Mouse (Mus musculus): ENCODE results near the gene Tmem120a.

The Tmem120a gene

DNA sequence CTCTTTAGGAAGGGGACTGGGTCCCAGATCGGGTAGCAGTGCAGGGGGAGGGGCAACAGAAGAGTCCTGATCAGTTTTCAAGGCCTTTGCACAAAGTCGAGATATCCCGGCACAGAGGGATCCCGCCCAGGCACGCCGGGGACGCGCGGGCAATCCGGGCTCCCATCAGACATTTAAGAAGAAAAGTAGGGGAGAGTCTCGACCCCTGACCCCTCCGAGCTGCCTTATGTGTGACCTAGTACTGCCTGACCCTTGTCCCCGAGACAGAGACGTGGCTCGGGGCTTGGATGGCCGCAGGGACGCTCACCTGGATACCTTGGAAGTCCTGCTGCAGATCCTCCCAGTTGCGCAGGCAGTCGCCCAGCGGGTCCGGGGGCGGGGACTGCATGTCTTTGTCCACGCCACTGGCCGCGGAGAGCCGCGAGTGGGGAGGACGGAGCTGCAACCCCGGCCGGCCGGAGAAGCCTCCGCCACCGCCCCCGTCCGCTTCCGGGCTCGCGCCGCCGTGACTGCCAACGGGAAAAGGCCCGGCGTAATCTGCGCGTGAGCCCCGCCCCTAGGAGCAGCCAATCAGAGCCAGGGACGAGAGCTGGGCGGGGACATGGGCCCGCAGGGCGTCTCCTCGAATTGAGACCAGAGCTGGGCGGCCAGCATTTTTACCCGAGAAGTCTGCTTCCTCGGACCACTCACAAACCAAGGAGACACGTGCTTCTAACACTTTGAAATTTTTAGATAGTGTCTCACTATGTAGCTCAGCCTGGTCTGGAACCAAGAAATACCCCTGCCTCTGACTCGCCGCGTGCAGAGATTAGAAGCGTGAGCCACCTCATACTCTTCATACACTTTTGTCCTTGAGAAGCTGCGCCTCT lies at the start of gene Tmem120a:
Tmem120a (minus strand) TSS at position 708 of the 869 bp plus-strand sequence.
- peak; percentile 67; the same call in 1 of the 2 replicates for TF ChIP-seq GATA4 (IDR thresholded peaks at IDR 0.05; ENCODE audit: insufficient replicate concordance, low read length)

GRCm38 (mm10) chr5:135782901-135783300 lies 38.7 kb upstream of the Tmem120a start:
- TF ChIP-seq GATA4 (IDR thresholded peaks at IDR 0.05; ENCODE audit: insufficient replicate concordance, low read length), result peak; percentile 88

DNA sequence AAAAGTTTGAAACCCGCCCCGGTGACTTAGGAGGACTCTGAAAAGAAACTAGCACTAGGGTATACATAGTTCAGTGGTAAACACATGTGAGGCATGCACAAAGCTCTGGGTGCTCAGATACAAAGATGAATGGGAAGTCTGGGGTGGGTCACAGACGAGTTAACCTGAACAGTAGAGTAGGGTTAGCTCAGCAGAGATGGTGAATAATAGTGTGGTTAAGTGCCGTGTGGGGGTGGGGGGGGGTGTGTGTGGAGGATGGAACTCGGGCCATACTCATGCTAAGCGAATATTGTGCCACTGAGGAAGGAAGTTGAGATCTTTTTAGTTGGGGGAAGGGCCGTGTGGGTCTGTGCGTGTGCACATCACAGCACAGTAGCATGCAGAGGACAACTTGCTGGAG lies 36.1 kb upstream of the Tmem120a start:
- TF ChIP-seq GATA4 (IDR thresholded peaks at IDR 0.05; ENCODE audit: insufficient replicate concordance, low read length), result no peak

- peak; percentile 33; the same call in 1 of the 2 replicates for TF ChIP-seq GATA4 (IDR thresholded peaks at IDR 0.05; ENCODE audit: insufficient replicate concordance, low read length)
Observed at GRCm38 (mm10) chr5:135778471-135779445, 34.5 kb upstream of the Tmem120a start, which contains the start of gene Mdh2. Mdh2 (plus strand) TSS chr5:135778480.

DNA sequence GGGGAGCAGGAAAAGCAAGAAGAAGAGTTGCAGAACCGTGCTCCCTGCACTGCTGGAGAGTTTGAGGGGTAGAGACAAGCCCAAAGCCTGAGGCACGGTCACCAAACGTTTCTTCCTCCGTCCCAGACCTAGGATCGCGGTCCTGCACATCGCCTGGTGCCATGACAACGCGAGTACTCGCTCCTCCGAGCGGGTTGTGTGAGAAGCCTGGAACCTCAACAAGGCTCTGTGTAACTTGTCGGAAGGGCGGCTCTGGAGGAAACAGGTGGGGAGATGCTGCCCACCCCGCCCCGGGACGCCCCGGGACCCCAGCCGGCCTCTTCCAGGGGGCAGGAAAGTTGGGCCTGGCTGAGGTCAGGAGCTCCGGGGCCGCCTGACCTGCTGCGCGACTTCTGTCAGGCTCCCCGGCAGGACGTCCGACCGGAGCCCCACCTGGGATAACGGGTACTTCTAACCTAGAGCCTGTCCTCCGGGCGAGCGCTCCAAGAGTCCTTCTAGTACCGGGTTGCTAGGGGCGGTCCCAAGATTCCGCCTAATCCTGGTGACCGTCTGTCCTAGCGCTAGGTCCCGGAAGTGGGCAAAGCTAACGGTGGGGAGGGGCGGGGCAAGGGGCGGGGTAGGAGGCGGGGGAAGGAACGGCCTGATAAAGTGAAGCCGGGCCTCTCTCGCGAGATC lies 33.7 kb upstream of the Tmem120a start, which contains the start of gene Styxl1:
Styxl1 (minus strand) TSS at position 590 of the 675 bp plus-strand sequence.
- TF ChIP-seq GATA4 (IDR thresholded peaks at IDR 0.05; ENCODE audit: insufficient replicate concordance, low read length), result no peak

DNA sequence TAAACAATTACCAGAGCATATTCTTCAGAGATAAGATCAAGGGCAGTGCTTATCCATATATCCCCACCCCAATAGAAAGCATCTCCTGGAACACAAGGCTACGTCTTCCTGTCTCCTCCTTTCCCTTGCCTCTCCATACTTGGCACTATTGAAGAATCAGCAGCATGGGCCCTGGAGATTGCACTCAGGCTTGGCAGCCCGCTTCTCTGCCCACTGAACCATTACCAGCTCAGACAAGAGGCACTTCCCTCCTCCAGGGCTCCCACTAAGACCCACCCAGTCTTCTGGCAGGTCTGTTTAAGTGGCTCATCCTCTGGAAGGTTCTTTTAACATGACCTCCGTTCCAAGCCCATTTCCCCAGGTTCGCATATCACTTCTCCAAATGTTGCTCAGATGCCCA lies 32.3 kb upstream of the Tmem120a start:
- TF ChIP-seq GATA4 (IDR thresholded peaks at IDR 0.05; ENCODE audit: insufficient replicate concordance, low read length), result no peak

DNA sequence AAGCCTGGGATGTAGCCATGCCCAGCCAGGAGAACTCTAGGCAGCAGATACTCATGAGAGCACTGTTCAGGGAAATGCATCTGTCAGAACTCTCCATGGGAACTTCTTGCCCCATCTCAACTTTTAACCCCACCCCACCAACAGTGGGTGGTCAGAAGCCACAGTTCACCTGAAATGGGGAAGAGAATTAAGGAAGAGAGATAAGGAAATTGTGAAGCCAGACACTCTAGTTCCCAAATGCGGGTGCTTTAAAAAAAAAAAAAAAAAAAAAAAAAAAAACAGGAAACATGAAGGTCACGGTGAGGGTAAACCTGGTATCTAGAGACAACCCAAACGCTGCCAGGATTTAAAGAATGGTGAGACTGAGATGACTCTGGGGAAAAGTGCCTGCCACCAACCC lies 28.3 kb upstream of the Tmem120a start:
- TF ChIP-seq GATA4 (IDR thresholded peaks at IDR 0.05; ENCODE audit: insufficient replicate concordance, low read length), result no peak

DNA sequence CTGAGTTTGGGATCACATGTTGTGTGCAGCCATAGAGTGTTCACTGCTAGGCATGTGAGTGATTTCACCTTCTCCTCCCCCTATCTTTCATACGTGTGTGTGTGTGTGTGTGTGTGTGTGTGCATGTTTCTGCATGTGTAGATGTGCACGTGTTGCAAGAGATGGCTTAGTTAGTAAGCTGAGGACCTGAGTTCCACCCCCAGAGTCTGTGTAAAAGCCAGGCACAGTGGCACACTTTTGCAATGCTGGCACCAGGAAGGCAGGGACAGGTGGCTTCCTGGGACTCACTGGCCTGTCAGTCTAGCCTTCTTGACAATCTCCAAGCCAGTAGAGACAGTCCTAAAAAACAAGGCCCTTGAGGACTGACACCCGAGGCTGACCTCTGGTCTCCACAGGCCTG lies 20.7 kb upstream of the Tmem120a start:
- no peak for TF ChIP-seq GATA4 (IDR thresholded peaks at IDR 0.05; ENCODE audit: insufficient replicate concordance, low read length)

GRCm38 (mm10) chr5:135763526-135763925 lies 19.3 kb upstream of the Tmem120a start:
- TF ChIP-seq GATA4 (IDR thresholded peaks at IDR 0.05; ENCODE audit: insufficient replicate concordance, low read length), result no peak

GRCm38 (mm10) chr5:135761881-135762280 lies 17.6 kb upstream of the Tmem120a start:
- no peak for TF ChIP-seq GATA4 (IDR thresholded peaks at IDR 0.05; ENCODE audit: insufficient replicate concordance, low read length)

DNA sequence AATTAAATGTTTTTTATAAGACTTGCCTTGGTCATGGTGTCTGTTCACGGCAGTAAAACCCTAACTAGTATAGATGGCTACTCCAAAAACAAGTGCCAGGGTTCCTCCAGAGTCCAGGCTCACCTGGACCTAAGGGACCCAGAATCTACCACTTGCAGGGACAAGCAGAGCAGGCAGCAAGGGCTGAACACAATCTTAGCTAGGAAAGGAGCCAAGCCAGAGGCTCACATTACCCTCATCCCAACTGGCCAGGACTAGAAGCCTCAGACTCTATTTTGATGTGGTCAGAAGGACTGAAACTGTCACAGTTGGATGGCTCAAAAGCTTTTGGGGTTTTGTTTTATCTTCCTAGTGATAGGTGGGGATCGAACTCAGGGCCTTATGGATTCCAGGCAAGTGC lies 7.3 kb upstream of the Tmem120a start:
- no peak for TF ChIP-seq GATA4 (IDR thresholded peaks at IDR 0.05; ENCODE audit: insufficient replicate concordance, low read length)

DNA sequence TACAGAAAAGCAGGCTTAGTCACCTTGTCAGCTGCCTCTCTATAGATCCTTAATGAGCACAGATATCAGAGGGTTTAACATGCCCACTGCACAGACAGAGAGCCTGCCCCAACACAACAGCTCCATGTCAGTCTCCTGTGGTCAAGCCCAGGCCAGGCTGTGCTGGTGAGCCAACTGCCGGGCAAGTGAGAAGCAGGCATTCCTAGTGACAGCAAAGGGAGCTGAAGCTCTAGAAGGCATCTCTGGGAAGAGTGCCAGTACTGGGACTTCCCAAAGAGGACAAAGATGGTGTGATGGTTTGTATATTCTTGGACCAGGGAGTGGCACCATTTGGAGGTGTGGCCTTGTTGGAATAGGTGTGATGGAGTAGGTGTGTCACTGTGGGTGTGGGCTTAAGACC lies 6.8 kb upstream of the Tmem120a start:
- no peak for TF ChIP-seq GATA4 (IDR thresholded peaks at IDR 0.05; ENCODE audit: insufficient replicate concordance, low read length)

DNA sequence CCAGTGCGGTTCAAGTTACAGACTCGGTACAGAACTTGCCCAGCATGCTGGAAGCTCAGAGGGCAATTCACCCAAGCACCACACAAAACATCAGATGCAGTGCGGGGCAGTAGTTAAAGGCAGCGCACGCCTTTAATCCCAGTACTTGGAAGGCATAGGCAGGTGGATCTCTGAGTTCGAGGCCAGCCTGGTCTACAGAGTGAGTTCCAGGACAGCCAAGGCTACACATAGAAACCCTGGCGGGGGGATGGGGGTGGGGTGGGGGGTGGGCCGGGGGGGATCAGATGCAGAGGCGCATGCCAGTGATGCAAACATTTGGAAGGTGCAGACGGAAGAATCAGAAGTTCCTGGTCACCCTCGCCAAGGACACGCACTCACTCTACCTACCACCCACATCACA lies 494 bp upstream of the Tmem120a start:
- no peak for TF ChIP-seq GATA4 (IDR thresholded peaks at IDR 0.05; ENCODE audit: insufficient replicate concordance, low read length)

DNA sequence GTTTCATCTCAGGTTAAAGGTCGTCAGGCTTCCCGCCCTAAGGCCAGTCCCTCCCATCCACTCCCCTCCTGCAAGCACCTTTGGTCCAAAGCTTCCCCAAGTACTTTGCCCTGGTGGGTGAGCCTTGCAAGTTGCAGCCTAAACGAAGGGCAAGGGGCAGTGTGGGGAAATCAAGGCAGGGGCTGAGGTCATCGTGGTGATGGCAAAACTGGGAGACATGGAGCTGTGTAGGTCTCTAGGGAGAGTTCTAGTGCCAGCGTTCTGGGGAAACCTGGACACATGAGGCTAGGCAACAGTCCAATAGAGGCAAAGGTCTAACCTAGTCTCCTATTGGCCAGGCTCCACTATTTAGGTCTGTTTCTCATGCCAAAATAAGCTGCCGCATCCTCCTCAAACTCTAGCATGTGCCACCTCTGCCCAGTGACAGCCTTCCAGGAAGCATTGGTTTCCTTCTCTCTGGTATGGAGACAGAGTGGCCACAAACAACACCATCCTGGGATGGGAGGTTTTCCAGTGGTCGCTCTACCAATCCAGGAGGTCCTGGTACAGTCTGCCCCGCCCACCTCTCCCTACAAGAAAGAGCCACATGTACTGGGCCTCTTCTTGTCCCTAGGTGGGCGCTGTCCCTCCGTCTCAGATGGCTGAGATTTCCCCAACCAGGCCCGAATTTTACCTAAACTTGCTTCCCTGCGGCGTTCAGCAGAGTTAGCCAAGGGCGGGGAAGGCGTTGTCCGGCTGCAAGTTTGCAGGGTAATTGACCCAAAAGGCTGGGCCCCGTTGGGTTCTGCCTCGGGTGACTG lies 1.1 kb downstream of the Tmem120a start:
- TF ChIP-seq GATA4 (IDR thresholded peaks at IDR 0.05; ENCODE audit: insufficient replicate concordance, low read length), result no peak
